Mouse (Mus musculus) embryonic facial prominence, embryonic 14.5 days (tissue): Measurements from ENCODE around the gene Fam155a. TPM values are rescaled to one million over a fixed set of nuclear protein-coding genes. Genes with fewer than 3 reads are reported as not detected.

Experiments
- ATAC-seq: fragments of 200-750 bp; cut with Nextera tagmentation; 2 replicates; pipeline ENCODE4 v1.8.0; 2017; ENCODE audit warnings: low read depth, moderate number of reproducible peaks, moderate TSS enrichment
- DNase-seq: peaks from one replicate; pipeline ENCODE4 v3.0.0-alpha.2; 2015; ENCODE audit warnings: low spot score
- H3K27ac ChIP-seq: fragments of 300-500 bp; sonication (generic); replicated peaks from 2 replicates; pipeline ENCODE4 v1.5.1; 2014; ENCODE audit warnings: low read depth, mild to moderate bottlenecking, low read length, moderate library complexity
- H3K27me3 ChIP-seq: fragments of 300-500 bp; sonication (generic); replicated peaks from 2 replicates; pipeline ENCODE4 v1.6.1; 2014; ENCODE audit warnings: low read length; ENCODE audit not compliant: control insufficient read depth, insufficient read depth
- H3K36me3 ChIP-seq: fragments of 300-500 bp; sonication (generic); 2 replicates; pipeline ENCODE4 v1.6.1; 2014; ENCODE audit warnings: low read length, mixed read lengths; ENCODE audit not compliant: control insufficient read depth, insufficient read depth
- H3K4me1 ChIP-seq: fragments of 300-500 bp; sonication (generic); 2 replicates; pipeline ENCODE4 v1.6.1; 2014; ENCODE audit warnings: antibody characterized with exemption, low read length; ENCODE audit not compliant: control insufficient read depth, insufficient read depth
- H3K4me2 ChIP-seq: fragments of 300-500 bp; sonication (generic); 2 replicates; pipeline ENCODE4 v1.6.1; 2014; ENCODE audit warnings: low read depth, mild to moderate bottlenecking, low read length, moderate library complexity, mixed read lengths
- H3K4me3 ChIP-seq: fragments of 300-500 bp; sonication (generic); 2 replicates; pipeline ENCODE4 v1.5.1; 2014; ENCODE audit warnings: low read depth, mild to moderate bottlenecking, low read length
- H3K9ac ChIP-seq: fragments of 300-500 bp; sonication (generic); 2 replicates; pipeline ENCODE4 v1.6.1; 2014; ENCODE audit warnings: low read depth, mild to moderate bottlenecking, low read length, moderate library complexity, mixed read lengths
- H3K9me3 ChIP-seq: fragments of 300-500 bp; sonication (generic); 2 replicates; pipeline ENCODE4 v1.6.1; 2016; ENCODE audit warnings: low read length; ENCODE audit not compliant: control insufficient read depth
- WGBS: fragments of 180-500 bp; shearing (Covaris S2); extraction: QIAGEN DNeasy Blood & Tissue Kit; methylation state at CpG from one replicate; pipeline ENCODE4 v1.1.7; 2014; 5-methylcytosine and 5-hydroxymethylcytosine counted together
- polyA plus RNA-seq: library from polyadenylated mRNA; unstranded; fragments of >200 nt; fragmentation: Nextera tagmentation; extraction: Ambion mirVana; gene quantifications from 2 replicates; pipeline ENCODE4 v1.2.1, GENCODE M21; 2014

Gene Fam155a
- polyA plus RNA-seq, 1 experiment from 2014 or later, result 1.0 TPM

GRCm38 (mm10) chr8:9494225-9494598 is 276.7 kb downstream of the Fam155a start:
- no peak for ATAC-seq

DNA sequence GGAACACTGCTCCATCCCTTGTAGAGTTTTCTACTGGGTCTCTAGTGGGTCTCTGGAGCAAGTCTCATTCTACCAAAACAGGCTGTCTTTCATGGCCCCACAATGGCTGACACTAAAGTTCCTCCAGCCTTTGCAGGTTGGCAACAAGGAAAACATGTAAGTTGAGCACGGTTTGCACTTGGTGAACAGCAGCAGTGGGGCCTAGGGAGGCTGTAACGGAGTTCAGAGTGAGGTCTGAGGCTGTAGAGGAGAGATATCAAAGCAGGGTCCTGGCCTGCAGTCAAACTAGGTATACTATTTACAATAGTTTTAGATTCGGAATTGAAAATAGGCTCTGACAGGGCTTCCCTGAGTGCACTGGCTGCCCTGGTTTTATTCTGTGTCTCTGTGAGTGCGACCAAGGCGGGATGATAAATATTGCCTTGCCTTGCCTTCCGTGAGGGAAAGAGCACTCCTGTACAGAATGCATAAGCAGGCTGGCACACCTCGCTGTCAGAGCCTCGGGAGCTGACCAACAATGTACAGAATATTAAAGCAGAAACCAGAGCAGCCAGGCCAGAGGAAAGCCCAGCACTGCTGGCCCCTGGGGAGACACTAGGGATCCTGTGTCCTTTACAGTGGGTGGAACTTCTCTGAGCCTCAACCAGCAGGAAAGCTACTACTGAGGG is 277.3 kb downstream of the Fam155a start:
- no peaks in the 10 kb centered on the region for H3K4me1 ChIP-seq
- no peak overlapping the region for H3K4me3 ChIP-seq
- no peaks in the 10 kb centered on the region for H3K36me3 ChIP-seq
- 53% methylated on average over 8 of the region's 8 CpGs for WGBS
- ATAC-seq (no peak), DNase-seq (no peak)
- no peak overlapping the region for H3K27ac ChIP-seq
- H3K9ac ChIP-seq, result no peak overlapping the region
- no peak overlapping the region for H3K4me2 ChIP-seq
- H3K27me3 ChIP-seq, result no peaks in the 10 kb centered on the region
- H3K9me3 ChIP-seq, result no peaks in the 10 kb centered on the region

More at GRCm38 (mm10) chr8:9494225-9494598, 276.7 kb downstream of the Fam155a start:
- Histone ChIP-seq H3K27ac (no peak overlapping the region), H3K36me3 (no peaks in the 10 kb centered on the region), H3K9me3 (no peaks in the 10 kb centered on the region), H3K4me1 (no peaks in the 10 kb centered on the region), H3K4me2 (no peak overlapping the region), H3K27me3 (no peaks in the 10 kb centered on the region), H3K4me3 (no peak overlapping the region), H3K9ac (no peak overlapping the region)
- no peak for DNase-seq
- 32% methylated on average over 1 of the region's 1 CpGs for WGBS

DNA sequence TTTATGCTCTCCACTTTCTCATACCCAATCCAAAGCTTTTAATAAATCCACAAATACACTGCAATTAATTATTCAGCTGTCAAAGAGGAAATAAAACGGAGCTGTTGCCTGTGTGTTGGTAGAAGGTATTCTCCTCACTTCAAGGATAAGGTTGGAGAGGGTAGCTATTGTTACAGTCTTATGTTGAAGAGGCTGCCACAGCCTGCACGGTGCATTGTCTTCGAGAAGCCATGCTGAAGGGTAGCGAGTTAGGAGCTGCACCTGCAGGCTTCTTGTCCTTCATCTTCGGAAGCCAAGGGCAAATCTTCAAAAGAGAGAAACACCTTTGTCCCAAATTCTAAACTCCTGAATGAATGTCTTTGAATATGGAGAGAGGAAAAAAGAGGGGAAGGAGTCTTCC is 288.4 kb downstream of the Fam155a start:
- H3K9me3 ChIP-seq, result no peaks in the 10 kb centered on the region
- no peaks in the 10 kb centered on the region for H3K36me3 ChIP-seq
- DNase-seq, result no peak
- ATAC-seq, result no peak
- no peak overlapping the region for H3K4me3 ChIP-seq
- no peak overlapping the region for H3K27ac ChIP-seq
- H3K4me1 ChIP-seq, result no peaks in the 10 kb centered on the region
- H3K4me2 ChIP-seq, result no peak overlapping the region
- 75% methylated on average over 5 of the region's 5 CpGs for WGBS
- H3K9ac ChIP-seq, result no peak overlapping the region
- H3K27me3 ChIP-seq, result no peaks in the 10 kb centered on the region

DNA sequence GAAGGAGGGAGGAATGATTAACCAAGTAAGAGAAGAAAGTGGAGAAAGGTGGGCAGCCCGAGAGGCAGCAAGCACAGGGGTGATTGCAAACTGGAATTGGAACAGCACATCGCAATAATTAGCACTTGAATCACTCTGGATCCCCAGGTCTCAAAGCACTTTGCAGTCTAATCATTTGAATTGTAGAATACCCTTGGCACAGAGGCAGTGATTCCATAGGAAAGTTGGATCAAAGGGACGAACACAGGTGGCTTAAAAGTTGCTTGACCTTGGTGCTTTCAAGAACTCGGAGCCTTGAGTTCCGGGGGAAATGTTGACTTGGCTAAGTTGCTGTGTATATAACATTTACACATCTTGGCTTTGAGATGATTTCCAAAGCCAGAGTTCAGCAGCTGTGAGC is 299.7 kb downstream of the Fam155a start:
- H3K4me3 ChIP-seq, result no peak overlapping the region
- no peaks in the 10 kb centered on the region for H3K36me3 ChIP-seq
- no peak for ATAC-seq
- H3K27ac ChIP-seq, result no peak overlapping the region
- no peaks in the 10 kb centered on the region for H3K9me3 ChIP-seq
- 55% methylated on average over 5 of the region's 5 CpGs for WGBS
- H3K9ac ChIP-seq, result no peak overlapping the region
- DNase-seq, result peak; percentile 27
- no peaks in the 10 kb centered on the region for H3K4me1 ChIP-seq
- no peaks in the 10 kb centered on the region for H3K27me3 ChIP-seq
- H3K4me2 ChIP-seq, result no peak overlapping the region

DNA sequence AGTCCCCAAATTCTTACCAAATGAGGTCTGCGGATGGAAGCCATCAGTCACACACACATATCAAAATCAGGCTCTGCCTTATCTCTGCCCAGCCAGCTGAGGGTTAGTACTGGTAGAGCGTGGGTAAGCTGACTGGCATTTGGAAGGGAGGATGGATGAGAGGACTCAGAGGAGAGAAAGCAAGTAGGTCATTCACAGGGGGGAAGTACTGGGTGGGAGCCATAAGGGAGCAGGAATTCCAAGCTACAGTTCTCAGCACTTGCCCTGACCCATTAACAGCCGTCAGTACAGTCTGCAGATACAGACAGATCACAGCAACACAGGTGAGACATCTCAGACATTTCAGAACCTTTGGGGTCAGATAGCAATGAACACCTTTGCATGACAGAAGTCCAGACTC is 300.8 kb downstream of the Fam155a start:
- no peaks in the 10 kb centered on the region for H3K9me3 ChIP-seq
- no peak overlapping the region for H3K4me2 ChIP-seq
- H3K9ac ChIP-seq, result no peak overlapping the region
- H3K4me1 ChIP-seq, result no peaks in the 10 kb centered on the region
- H3K4me3 ChIP-seq, result no peak overlapping the region
- no peaks in the 10 kb centered on the region for H3K27me3 ChIP-seq
- ATAC-seq (no peak), DNase-seq (no peak)
- WGBS, result 70% methylated on average over 3 of the region's 3 CpGs
- H3K36me3 ChIP-seq, result no peaks in the 10 kb centered on the region
- H3K27ac ChIP-seq, result no peak overlapping the region

- H3K9ac ChIP-seq, result no peak overlapping the region
- no peak overlapping the region for H3K4me3 ChIP-seq
- no peak for DNase-seq
- H3K9me3 ChIP-seq, result no peaks in the 10 kb centered on the region
- no peak overlapping the region for H3K4me2 ChIP-seq
- H3K4me1 ChIP-seq, result no peaks in the 10 kb centered on the region
- ATAC-seq, result no peak
- WGBS, result 59% methylated on average over 3 of the region's 4 CpGs
- no peaks in the 10 kb centered on the region for H3K27me3 ChIP-seq
- H3K27ac ChIP-seq, result no peak overlapping the region
- H3K36me3 ChIP-seq, result no peaks in the 10 kb centered on the region
These were observed 309.9 kb downstream of the Fam155a start for GRCm38 (mm10) chr8:9461111-9461510.

DNA sequence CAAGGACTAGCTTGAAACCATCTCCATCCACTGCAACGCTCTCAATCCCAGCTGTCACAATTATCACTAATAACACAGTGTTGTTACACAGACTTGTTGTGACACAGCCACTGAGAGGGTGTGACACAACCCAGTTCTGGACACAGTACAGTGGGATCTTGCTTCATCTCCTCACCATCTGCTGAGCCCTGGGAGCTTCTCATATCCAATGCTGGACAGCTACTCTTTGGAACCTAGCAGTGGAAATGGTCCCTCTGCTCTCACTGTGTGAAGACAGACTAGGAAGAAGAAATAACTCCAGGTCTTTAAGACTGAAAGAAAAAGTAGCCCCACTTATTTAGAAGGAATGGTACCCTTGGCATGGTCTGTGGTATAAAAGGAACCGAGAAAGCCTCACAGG is 310.3 kb downstream of the Fam155a start:
- H3K9me3 ChIP-seq, result no peaks in the 10 kb centered on the region
- H3K27ac ChIP-seq, result no peak overlapping the region
- DNase-seq (no peak), ATAC-seq (no peak)
- H3K27me3 ChIP-seq, result no peaks in the 10 kb centered on the region
- H3K4me2 ChIP-seq, result no peak overlapping the region
- no peaks in the 10 kb centered on the region for H3K36me3 ChIP-seq
- H3K4me3 ChIP-seq, result no peak overlapping the region
- whole genome bisulfite sequencing, result 83% methylated on average over 2 of the region's 2 CpGs
- no peak overlapping the region for H3K9ac ChIP-seq
- no peaks in the 10 kb centered on the region for H3K4me1 ChIP-seq

DNA sequence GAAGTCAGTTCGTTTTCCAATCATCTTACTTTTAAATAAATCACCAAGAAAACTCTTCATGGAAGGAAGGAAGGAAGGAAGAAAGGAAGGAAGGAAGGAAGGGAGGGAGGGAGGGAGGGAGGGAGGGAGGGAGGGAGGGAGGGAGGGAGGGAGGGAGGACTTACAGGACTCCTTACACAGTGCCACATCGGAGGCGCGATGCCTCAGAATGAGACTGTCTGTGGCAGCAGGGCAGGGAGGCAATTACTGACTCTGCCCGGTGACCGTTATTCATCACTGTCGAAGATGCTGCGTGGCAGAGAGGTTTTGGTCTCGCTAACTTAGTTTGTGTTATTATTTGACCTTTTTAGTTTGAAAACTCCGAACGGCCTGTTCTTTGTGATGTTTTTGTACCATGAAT is 312.3 kb downstream of the Fam155a start:
- Histone ChIP-seq H3K4me3 (no peak overlapping the region), H3K9ac (no peak overlapping the region), H3K27me3 (no peaks in the 10 kb centered on the region), H3K9me3 (no peaks in the 10 kb centered on the region), H3K27ac (no peak overlapping the region), H3K4me2 (no peak overlapping the region), H3K4me1 (no peaks in the 10 kb centered on the region), H3K36me3 (no peaks in the 10 kb centered on the region)
- no peak for DNase-seq
- no peak for ATAC-seq
- 76% methylated on average over 11 of the region's 11 CpGs for WGBS

DNA sequence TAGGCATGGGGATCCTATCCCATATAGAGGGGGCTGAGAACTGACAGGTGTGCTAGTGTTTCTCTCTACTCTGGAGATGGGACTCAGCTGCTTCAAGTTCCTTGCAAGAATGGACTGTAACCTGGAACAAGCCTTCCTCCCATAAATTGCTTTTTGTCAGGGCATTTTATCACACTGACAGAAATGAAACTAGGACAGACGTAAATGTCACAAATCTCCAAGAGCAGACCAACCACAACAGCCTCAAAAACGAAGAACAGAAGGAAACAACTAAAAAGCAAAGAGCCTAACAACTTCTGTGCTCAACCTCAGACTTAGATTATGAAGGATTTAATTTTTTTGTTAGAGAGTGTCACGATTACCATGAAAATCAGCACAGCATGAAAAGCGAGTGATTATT is 315.8 kb downstream of the Fam155a start:
- Histone ChIP-seq H3K27me3 (no peaks in the 10 kb centered on the region), H3K4me1 (no peaks in the 10 kb centered on the region), H3K4me3 (no peak overlapping the region), H3K4me2 (no peak overlapping the region), H3K9ac (no peak overlapping the region), H3K27ac (no peak overlapping the region), H3K36me3 (no peaks in the 10 kb centered on the region), H3K9me3 (no peaks in the 10 kb centered on the region)
- DNase-seq (no peak), ATAC-seq (no peak)
- 76% methylated on average over 4 of the region's 4 CpGs for WGBS
